Mouse (Mus musculus) MEL (cell line): ENCODE measurements around the gene Arpc1b. TPM values are rescaled to one million over a fixed set of nuclear protein-coding genes. Genes with fewer than 3 reads are reported as not detected.

Source experiments
- DNase-seq: peaks from one replicate; pipeline ENCODE4 v3.0.0; 2011; ENCODE audit warnings: low read depth, low spot score
- H3K27ac ChIP-seq: 2 replicates; pipeline ENCODE4 v1.5.1; 2012; ENCODE audit warnings: low read depth, mild to moderate bottlenecking, control low read depth, low read length, moderate library complexity; ENCODE audit not compliant: control insufficient read depth
- H3K27me3 ChIP-seq, 2 experiments: fragments of 150-350 bp in 1 of 2; sonication (generic) in 1 of 2; 2 replicates each; pipeline ENCODE4 v1.6.1; 2012; ENCODE audit warnings: low read length in 2 of 2, mild to moderate bottlenecking in 2 of 2, improper control_type of control experiment in 1 of 2, moderate library complexity in 1 of 2; ENCODE audit not compliant: insufficient read depth in 2 of 2, control insufficient read depth in 1 of 2
- H3K36me3 ChIP-seq, 2 experiments: 2 replicates each; pipeline ENCODE4 v1.6.1; 2012 to 2014; ENCODE audit warnings: low read length in 2 of 2, improper control_type of control experiment in 1 of 2, inconsistent platforms in 1 of 2, mild to moderate bottlenecking in 1 of 2; ENCODE audit not compliant: insufficient read depth in 2 of 2, control insufficient read depth in 1 of 2
- H3K4me1 ChIP-seq, 2 experiments: fragments of 150-350 bp in 1 of 2; sonication (generic) in 1 of 2; 2 replicates each; pipeline ENCODE4 v1.6.1; 2012; ENCODE audit warnings: low read length in 2 of 2, improper control_type of control experiment in 1 of 2, mild to moderate bottlenecking in 1 of 2; ENCODE audit not compliant: insufficient read depth in 2 of 2, control insufficient read depth in 1 of 2
- H3K4me3 ChIP-seq, 2 experiments: fragments of 150-350 bp in 1 of 2; sonication (generic) in 1 of 2; 2 replicates each; pipeline ENCODE4 v1.5.1; 2012; ENCODE audit warnings: low read depth in 2 of 2, low read length in 2 of 2, mild to moderate bottlenecking in 2 of 2, moderate library complexity in 2 of 2, control low read depth in 1 of 2, improper control_type of control experiment in 1 of 2; ENCODE audit not compliant: control insufficient read depth in 1 of 2, insufficient read depth in 1 of 2
- H3K79me2 ChIP-seq: 2 replicates; pipeline ENCODE4 v1.6.1; 2012; ENCODE audit warnings: mild to moderate bottlenecking, low read length, moderate library complexity; ENCODE audit not compliant: control insufficient read depth, poor library complexity, insufficient read depth
- H3K9ac ChIP-seq: 2 replicates; pipeline ENCODE4 v1.6.1; 2012; ENCODE audit warnings: low read depth, mild to moderate bottlenecking, control low read depth, low read length, moderate library complexity; ENCODE audit not compliant: control insufficient read depth, poor library complexity, severe bottlenecking
- H3K9me3 ChIP-seq: fragments of 150-350 bp; sonication (generic); replicated peaks from 2 replicates; pipeline ENCODE4 v1.6.1; 2012; ENCODE audit warnings: mild to moderate bottlenecking, low read length, improper control_type of control experiment, moderate library complexity; ENCODE audit not compliant: insufficient read depth
- BHLHE40 ChIP-seq: IDR thresholded peaks from 2 replicates; pipeline ENCODE4 v1.6.1; 2012; ENCODE audit warnings: low read depth, mild to moderate bottlenecking, inconsistent platforms, low read length, improper control_type of control experiment, borderline replicate concordance
- CTCF ChIP-seq, 3 experiments: IDR thresholded peaks in 2 of 3; conservative IDR thresholded peaks in 1 of 3; 2 replicates each; pipeline ENCODE4 v1.5.1; 2011 to 2012; ENCODE audit warnings: low read length in 3 of 3, low read depth in 2 of 3, mild to moderate bottlenecking in 2 of 3, improper control_type of control experiment in 1 of 3, inconsistent platforms in 1 of 3, mixed read lengths in 1 of 3, moderate library complexity in 1 of 3; ENCODE audit not compliant: control insufficient read depth in 1 of 3, insufficient read depth in 1 of 3, poor library complexity in 1 of 3, severe bottlenecking in 1 of 3
- ELF1 ChIP-seq: IDR thresholded peaks from 2 replicates; pipeline ENCODE4 v1.6.1; 2014; ENCODE audit warnings: low read depth, mild to moderate bottlenecking, inconsistent platforms, low read length, improper control_type of control experiment, moderate library complexity
- EP300 ChIP-seq, 2 experiments: IDR thresholded peaks; 2 replicates each; pipeline ENCODE4 v1.6.1; 2011; ENCODE audit warnings: improper control_type of control experiment in 2 of 2, low read length in 2 of 2, low read depth in 1 of 2, mild to moderate bottlenecking in 1 of 2
- ETS1 ChIP-seq: IDR thresholded peaks from 2 replicates; pipeline ENCODE4 v1.6.1; 2012; ENCODE audit warnings: low read depth, mild to moderate bottlenecking, inconsistent platforms, low read length, improper control_type of control experiment, moderate library complexity
- GABPA ChIP-seq: IDR thresholded peaks from 2 replicates; pipeline ENCODE4 v1.6.1; 2012; ENCODE audit warnings: low read depth, mild to moderate bottlenecking, inconsistent platforms, low read length, improper control_type of control experiment, moderate library complexity
- GATA1 ChIP-seq: IDR thresholded peaks from 2 replicates; pipeline ENCODE4 v1.6.1; 2011; ENCODE audit warnings: low read depth, low read length, improper control_type of control experiment
- MAX ChIP-seq: IDR thresholded peaks from 2 replicates; pipeline ENCODE4 v1.6.1; 2011; ENCODE audit warnings: low read length, improper control_type of control experiment
- MEF2A ChIP-seq: IDR thresholded peaks from 2 replicates; pipeline ENCODE4 v1.6.1; 2014; ENCODE audit warnings: low read depth, mild to moderate bottlenecking, inconsistent platforms, low read length, improper control_type of control experiment; ENCODE audit not compliant: poor library complexity, insufficient replicate concordance, severe bottlenecking; ENCODE audit errors: extremely low read depth
- MXI1 ChIP-seq: IDR thresholded peaks from 2 replicates; pipeline ENCODE4 v1.6.1; 2011; ENCODE audit warnings: mild to moderate bottlenecking, low read depth, low read length, improper control_type of control experiment
- POLR2AphosphoS2 ChIP-seq: IDR thresholded peaks from 2 replicates; pipeline ENCODE4 v1.6.1; 2011; ENCODE audit warnings: low read length, improper control_type of control experiment
- RCOR1 ChIP-seq: IDR thresholded peaks from 2 replicates; pipeline ENCODE4 v1.6.1; 2012; ENCODE audit warnings: low read depth, mild to moderate bottlenecking, inconsistent platforms, low read length, improper control_type of control experiment
- SIN3A ChIP-seq: IDR thresholded peaks from 2 replicates; pipeline ENCODE4 v1.6.1; 2012; ENCODE audit warnings: low read length, improper control_type of control experiment, inconsistent platforms
- SMC3 ChIP-seq: IDR thresholded peaks from 2 replicates; pipeline ENCODE4 v1.6.1; 2011; ENCODE audit warnings: low read depth, low read length, improper control_type of control experiment
- TAL1 ChIP-seq: IDR thresholded peaks from 2 replicates; pipeline ENCODE4 v1.6.1; 2012; ENCODE audit warnings: mild to moderate bottlenecking, inconsistent platforms, low read length, moderate library complexity, mixed read lengths
- TCF12 ChIP-seq: IDR thresholded peaks from 2 replicates; pipeline ENCODE4 v1.6.1; 2014; ENCODE audit warnings: low read depth, mild to moderate bottlenecking, inconsistent platforms, low read length, improper control_type of control experiment, moderate library complexity
- ZMIZ1 ChIP-seq: IDR thresholded peaks from 2 replicates; pipeline ENCODE4 v1.6.1; 2012; ENCODE audit warnings: low read depth, mild to moderate bottlenecking, inconsistent platforms, low read length, improper control_type of control experiment, moderate library complexity
- polyA plus RNA-seq, 2 experiments: library from polyadenylated mRNA; stranded (reverse) in 1 of 2; unstranded in 1 of 2; fragments of >175 nt in 1 of 2; fragments of >200 nt in 1 of 2; gene quantifications; 2 replicates each; pipeline versions ENCODE4 v1.2.1 to v1.2.4; 2012; ENCODE audit warnings: low replicate concordance in 2 of 2, low read depth in 1 of 2; ENCODE audit not compliant: insufficient read length in 2 of 2, insufficient read depth in 1 of 2, missing spikeins in 1 of 2
- total RNA-seq: library from RNA; depleted of rRNA; stranded (reverse); fragments of 300-350 nt; gene quantifications from 2 replicates; pipeline ENCODE4 v1.2.3, GENCODE M21; 2012

Gene Arpc1b
- total and polyA plus RNA-seq, 3 experiments: 143 to 708 (median 432) TPM

DNA sequence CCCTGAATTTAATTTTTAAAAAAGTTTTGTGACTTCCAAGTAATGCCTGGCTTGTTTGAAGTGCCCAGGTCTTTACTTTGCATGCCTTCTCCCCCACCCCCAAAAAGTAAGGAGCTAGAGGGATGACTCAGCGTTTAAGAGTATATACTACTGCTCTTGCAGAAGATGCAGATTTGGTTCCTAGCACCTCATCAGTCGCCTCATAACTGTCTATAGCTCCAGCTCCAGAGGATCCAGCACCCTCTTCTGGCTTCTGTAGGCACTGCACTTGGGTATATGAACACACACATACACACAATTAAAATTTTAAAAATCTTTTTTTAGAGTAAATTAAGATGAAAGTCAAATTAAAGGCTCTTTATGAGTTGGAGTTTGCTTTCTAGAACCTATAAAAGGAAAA lies 25.8 kb upstream of the Arpc1b start:
- Histone ChIP-seq H3K79me2 (peaks cover 52% of the 10 kb centered on the region), H3K36me3 (peaks cover 25 to 30% of the 10 kb centered on the region in 2 experiments), H3K27me3 (no peaks in the 10 kb centered on the region), H3K4me1 (peaks cover 15 to 24% of the 10 kb centered on the region in 2 experiments), H3K9me3 (no peaks in the 10 kb centered on the region), H3K9ac (no peak overlapping the region), H3K27ac (no peak overlapping the region), H3K4me3 (no peak overlapping the region)
- peak; percentile 56 for DNase-seq
- peak; percentile 31 to 38 (median 37); a peak in 5 of 6 replicates for TF ChIP-seq CTCF (IDR thresholded peaks at IDR 0.05 in 2 of 3, conservative IDR thresholded peaks at IDR 0.05 in 1 of 3; ENCODE audit: control insufficient read depth in 1 of 3, insufficient read depth in 1 of 3, low read depth in 2 of 3, low read length in 3 of 3, poor library complexity in 1 of 3, severe bottlenecking in 1 of 3)
- TF ChIP-seq BHLHE40: no peak
- no peak for TF ChIP-seq ZMIZ1
- no peak for TF ChIP-seq TCF12
- TF ChIP-seq SMC3: no peak
- no peak for TF ChIP-seq MEF2A
- no peak for TF ChIP-seq POLR2AphosphoS2
- TF ChIP-seq MAX: no peak

- H3K4me1 ChIP-seq: peaks cover 18 to 25% of the 10 kb centered on the region in 2 experiments
- H3K27ac ChIP-seq: peak overlapping the region; percentile 93
- H3K9me3 ChIP-seq: no peaks in the 10 kb centered on the region
- H3K36me3 ChIP-seq: peaks cover 27 to 39% of the 10 kb centered on the region in 2 experiments
- DNase-seq: peak; percentile 88
- TF ChIP-seq MXI1: peak; percentile 51; the same call in 1 of the 2 replicates
- peak; percentile 67 to 83; a peak in 3 of 4 replicates for TF ChIP-seq EP300 (IDR thresholded peaks at IDR 0.05; ENCODE audit: low read depth in 1 of 2, low read length in 2 of 2)
- no peak for TF ChIP-seq CTCF (IDR thresholded peaks at IDR 0.05 in 2 of 3, conservative IDR thresholded peaks at IDR 0.05 in 1 of 3; ENCODE audit: control insufficient read depth in 1 of 3, insufficient read depth in 1 of 3, low read depth in 2 of 3, low read length in 3 of 3, poor library complexity in 1 of 3, severe bottlenecking in 1 of 3)
- TF ChIP-seq GATA1: peak; percentile 86
- TF ChIP-seq ELF1: peak; percentile 52; the same call in 1 of the 2 replicates
- peak; percentile 72 for TF ChIP-seq TAL1
- TF ChIP-seq ETS1: peak; percentile 88
- TF ChIP-seq SIN3A: peak; percentile 85
- TF ChIP-seq RCOR1: peak; percentile 83; the same call in 1 of the 2 replicates
- TF ChIP-seq GABPA: no peak
- H3K4me3 ChIP-seq: no peak overlapping the region; a peak in 1 of 4 replicates
- H3K9ac ChIP-seq: no peak overlapping the region
- H3K27me3 ChIP-seq: no peaks in the 10 kb centered on the region
- peaks cover 39% of the 10 kb centered on the region for H3K79me2 ChIP-seq
Observed at GRCm38 (mm10) chr5:145089878-145090277, 24.1 kb upstream of the Arpc1b start.
